Mouse (Mus musculus) adrenal gland, adult 2 months (tissue): ENCODE results near the gene Krt87. TPM values are rescaled to one million over a fixed set of nuclear protein-coding genes. Genes with fewer than 3 reads are reported as not detected.

Experiments
- DNase-seq: peaks from one replicate; pipeline ENCODE4 v3.0.0; 2021
- polyA plus RNA-seq: library from polyadenylated mRNA; depleted of rRNA; stranded (reverse); fragments of >200 nt; gene quantifications from 2 replicates; pipeline ENCODE4 v1.2.3, GENCODE M21; 2012; rRNA removed
- total RNA-seq, 2 experiments: library from RNA; stranded (reverse); gene quantifications; 2 replicates each; pipeline ENCODE4 v1.2.3; 2021

Gene Krt87
- total and polyA plus RNA-seq, 3 experiments, result not detected

GRCm38 (mm10) chr15:101418950-101419349, 19.7 kb downstream of the Krt87 start:
- no peak for DNase-seq

GRCm38 (mm10) chr15:101414807-101415565, 23.6 kb downstream of the Krt87 start:
- no peak for DNase-seq

- DNase-seq, result no peak
These were observed 24.5 kb downstream of the Krt87 start for GRCm38 (mm10) chr15:101413916-101414635.

- DNase-seq, result no peak
These were observed 26.4 kb downstream of the Krt87 start for GRCm38 (mm10) chr15:101412188-101412587.

GRCm38 (mm10) chr15:101410775-101411174, 27.8 kb downstream of the Krt87 start, which contains the start of gene Krt7:
Gene Krt7 (plus strand): TSS chr15:101411043.
- no peak for DNase-seq

GRCm38 (mm10) chr15:101398269-101398668, 40.3 kb downstream of the Krt87 start:
- no peak for DNase-seq

- DNase-seq, result no peak
These were observed 40.9 kb downstream of the Krt87 start for GRCm38 (mm10) chr15:101397683-101398082.

GRCm38 (mm10) chr15:101396921-101397320, 41.7 kb downstream of the Krt87 start:
- no peak for DNase-seq

GRCm38 (mm10) chr15:101396466-101396865, 42.1 kb downstream of the Krt87 start:
- DNase-seq, result no peak

- no peak for DNase-seq
These were observed 43.7 kb downstream of the Krt87 start for GRCm38 (mm10) chr15:101394908-101395307.

GRCm38 (mm10) chr15:101392251-101392650, 46.4 kb downstream of the Krt87 start:
- no peak for DNase-seq

GRCm38 (mm10) chr15:101390203-101390602, 48.4 kb downstream of the Krt87 start:
- DNase-seq, result no peak

- DNase-seq, result no peak
These were observed 50.5 kb downstream of the Krt87 start for GRCm38 (mm10) chr15:101388034-101388541.

GRCm38 (mm10) chr15:101387176-101387575, 51.4 kb downstream of the Krt87 start:
- no peak for DNase-seq

- DNase-seq, result no peak
These were observed 53.5 kb downstream of the Krt87 start for GRCm38 (mm10) chr15:101385064-101385463.

- DNase-seq, result no peak
These were observed 54.0 kb downstream of the Krt87 start for GRCm38 (mm10) chr15:101384610-101385009.

- DNase-seq, result no peak
These were observed 55.8 kb downstream of the Krt87 start for GRCm38 (mm10) chr15:101382811-101383210.

GRCm38 (mm10) chr15:101381758-101382157, 56.8 kb downstream of the Krt87 start:
- DNase-seq, result peak; percentile 56

Other genes with a start within 250 kb of the Krt87 start
- gene Grasp, start 214.6 kb downstream of the Krt87 start, total RNA-seq, result 10 to 100 TPM; 16.4 to 21.0 TPM
- gene Grasp, start 214.6 kb downstream of the Krt87 start, polyA plus RNA-seq, result 53.0 and 60.3 TPM in 2 replicates
- 100 to 1,000 TPM; 560 to 565 TPM for gene Nr4a1, start 184.5 kb downstream of the Krt87 start, total RNA-seq
- gene Nr4a1, start 184.5 kb downstream of the Krt87 start, polyA plus RNA-seq, result 162 and 415 TPM in 2 replicates
- gene Atg101, start 154.5 kb downstream of the Krt87 start, total RNA-seq, result 10 to 100 TPM; 38.6 to 58.8 TPM
- 31.9 and 35.4 TPM in 2 replicates for gene Atg101, start 154.5 kb downstream of the Krt87 start, polyA plus RNA-seq
- gene 6030408B16Rik, start 145.6 kb downstream of the Krt87 start, total RNA-seq, result under 1 TPM; 0.40 to 0.52 TPM
- 1.4 and 2.0 TPM in 2 replicates for gene 6030408B16Rik, start 145.6 kb downstream of the Krt87 start, polyA plus RNA-seq
- gene Krt80, start 68.6 kb downstream of the Krt87 start, total RNA-seq, result 1 to 10 TPM; 3.6 TPM
- gene Krt80, start 68.6 kb downstream of the Krt87 start, polyA plus RNA-seq, result 1.9 and 2.3 TPM in 2 replicates
- 1 to 10 TPM; 2.1 to 3.2 TPM for gene Krt7, start 27.8 kb downstream of the Krt87 start, total RNA-seq
- 0.76 and 1.2 TPM in 2 replicates for gene Krt7, start 27.8 kb downstream of the Krt87 start, polyA plus RNA-seq
- not detected for gene Krt88, start 8.9 kb upstream of the Krt87 start, total RNA-seq
- not detected in 2 replicates for gene Krt88, start 8.9 kb upstream of the Krt87 start, polyA plus RNA-seq
- gene Krt81, start 24.9 kb upstream of the Krt87 start, total RNA-seq, result not detected
- gene Krt81, start 24.9 kb upstream of the Krt87 start, polyA plus RNA-seq, result not detected in 2 replicates
- not detected for gene Krt86, start 34.7 kb upstream of the Krt87 start, total RNA-seq
- gene Krt86, start 34.7 kb upstream of the Krt87 start, polyA plus RNA-seq, result not detected in 2 replicates
- not detected for gene Krt83, start 52.7 kb upstream of the Krt87 start, total RNA-seq
- gene Krt83, start 52.7 kb upstream of the Krt87 start, polyA plus RNA-seq, result 0.12 TPM in 1 of 2 replicates, not detected in the other
- gene Gm49425, start 78.5 kb upstream of the Krt87 start, total RNA-seq, result not detected
- not detected in 2 replicates for gene Gm49425, start 78.5 kb upstream of the Krt87 start, polyA plus RNA-seq
- gene Krt84, start 94.0 kb upstream of the Krt87 start, total RNA-seq, result not detected
- not detected in 2 replicates for gene Krt84, start 94.0 kb upstream of the Krt87 start, polyA plus RNA-seq
- not detected for gene Krt82, start 111.9 kb upstream of the Krt87 start, total RNA-seq
- not detected in 2 replicates for gene Krt82, start 111.9 kb upstream of the Krt87 start, polyA plus RNA-seq
- gene Krt90, start 124.1 kb upstream of the Krt87 start, total RNA-seq, result not detected
- not detected in 2 replicates for gene Krt90, start 124.1 kb upstream of the Krt87 start, polyA plus RNA-seq
- gene Krt75, start 135.1 kb upstream of the Krt87 start, total RNA-seq, result not detected
- gene Krt75, start 135.1 kb upstream of the Krt87 start, polyA plus RNA-seq, result not detected in 2 replicates
- not detected for gene Gm5414, start 189.4 kb upstream of the Krt87 start, total RNA-seq
- not detected in 2 replicates for gene Gm5414, start 189.4 kb upstream of the Krt87 start, polyA plus RNA-seq
- gene Gm5478, start 208.6 kb upstream of the Krt87 start, total RNA-seq, result not detected
- gene Gm5478, start 208.6 kb upstream of the Krt87 start, polyA plus RNA-seq, result not detected in 2 replicates
- not detected for gene Krt6b, start 241.5 kb upstream of the Krt87 start, total RNA-seq
- not detected in 2 replicates for gene Krt6b, start 241.5 kb upstream of the Krt87 start, polyA plus RNA-seq